Mouse (Mus musculus): ENCODE results near the gene Ly75. TPM values are rescaled to one million over a fixed set of nuclear protein-coding genes. Genes with fewer than 3 reads are reported as not detected.

Gene Ly75
- total and polyA plus RNA-seq, 3 experiments, result 0.15 to 16.0 (median 12.5) TPM

DNA sequence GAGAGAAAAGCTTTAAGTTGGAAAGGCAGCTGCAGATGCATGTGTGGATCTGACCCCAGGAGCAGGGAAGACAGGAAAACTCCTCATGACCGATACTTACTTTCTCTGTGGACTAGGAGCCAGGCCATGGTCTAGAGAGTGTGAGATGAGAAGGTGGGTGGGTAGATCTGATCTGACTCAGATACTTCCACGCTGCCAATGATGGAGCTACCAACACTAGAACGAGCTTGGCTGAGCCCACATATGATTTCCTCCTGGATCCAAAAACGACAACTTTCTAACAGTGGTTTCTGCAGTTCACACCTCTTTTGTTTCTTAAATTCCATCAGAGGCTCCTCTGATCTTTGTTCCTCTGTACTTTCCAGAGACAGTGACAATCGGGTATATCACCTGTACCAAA, 18.6 kb upstream of the Ly75 start:
- TF ChIP-seq POLR2AphosphoS5 (IDR thresholded peaks at IDR 0.05; ENCODE audit: insufficient replicate concordance, low read depth, low read length) (no peak), TAL1 (conservative IDR thresholded peaks at IDR 0.05; ENCODE audit: low read depth, low read length) (no peak), GATA2 (IDR thresholded peaks at IDR 0.05; ENCODE audit: borderline replicate concordance, low read depth, low read length) (no peak), CTCF (IDR thresholded peaks at IDR 0.05; ENCODE audit: low read depth, low read length) (no peak), GATA1 (IDR thresholded peaks at IDR 0.05; ENCODE audit: borderline replicate concordance, low read length) (no peak)
- peaks cover 19% of the 10 kb centered on the region for H3K4me1 ChIP-seq (ENCODE audit: insufficient read depth, low read depth, low read length)
- no peaks in the 10 kb centered on the region for H3K9me3 ChIP-seq (replicated peaks)
- no peak overlapping the region for H3K4me3 ChIP-seq (ENCODE audit: low read depth, low read length)
- no peak for ATAC-seq (ENCODE audit: extremely low read depth, insufficient number of reproducible peaks, low FRiP score, poor library complexity, severe bottlenecking)
- peaks cover 7% of the 10 kb centered on the region for H3K27me3 ChIP-seq (ENCODE audit: insufficient read depth, low read length)
- DNase-seq (ENCODE audit: low spot score), result no peak
- no peaks in the 10 kb centered on the region for H3K36me3 ChIP-seq (replicated peaks)

DNA sequence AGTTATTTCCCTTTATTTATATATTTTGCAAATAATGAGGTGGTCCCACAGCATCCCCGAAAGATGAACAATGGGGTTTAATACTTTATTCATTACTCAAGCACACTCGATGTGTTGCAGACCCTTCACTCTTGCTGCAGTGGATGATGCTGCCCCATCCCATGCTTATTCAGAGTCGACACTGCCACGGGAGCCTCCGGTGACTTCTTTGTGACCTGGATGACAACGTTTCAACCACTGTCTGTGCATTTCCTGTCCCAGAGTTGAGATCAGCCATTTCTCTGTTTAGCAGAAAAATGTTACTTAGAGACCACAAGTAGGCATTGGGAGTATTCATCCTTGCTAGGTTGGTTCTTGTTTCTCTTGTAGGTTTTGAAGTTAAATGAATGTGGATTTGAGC, 10.7 kb upstream of the Ly75 start:
- H3K4me3 ChIP-seq (ENCODE audit: low read depth, low read length), result no peak overlapping the region
- H3K4me1 ChIP-seq (ENCODE audit: insufficient read depth, low read depth, low read length), result peaks cover 5% of the 10 kb centered on the region; the same call in 1 of the 2 replicates
- no peak for ATAC-seq (ENCODE audit: extremely low read depth, insufficient number of reproducible peaks, low FRiP score, poor library complexity, severe bottlenecking)
- H3K27me3 ChIP-seq (ENCODE audit: insufficient read depth, low read length), result no peaks in the 10 kb centered on the region
- DNase-seq (ENCODE audit: low spot score), result no peak
- no peaks in the 10 kb centered on the region for H3K9me3 ChIP-seq (replicated peaks)
- no peaks in the 10 kb centered on the region for H3K36me3 ChIP-seq (replicated peaks)
- TF ChIP-seq GATA2 (IDR thresholded peaks at IDR 0.05; ENCODE audit: borderline replicate concordance, low read depth, low read length) (no peak), POLR2AphosphoS5 (IDR thresholded peaks at IDR 0.05; ENCODE audit: insufficient replicate concordance, low read depth, low read length) (no peak), CTCF (IDR thresholded peaks at IDR 0.05; ENCODE audit: low read depth, low read length) (no peak), TAL1 (conservative IDR thresholded peaks at IDR 0.05; ENCODE audit: low read depth, low read length) (no peak), GATA1 (IDR thresholded peaks at IDR 0.05; ENCODE audit: borderline replicate concordance, low read length) (no peak)

DNA sequence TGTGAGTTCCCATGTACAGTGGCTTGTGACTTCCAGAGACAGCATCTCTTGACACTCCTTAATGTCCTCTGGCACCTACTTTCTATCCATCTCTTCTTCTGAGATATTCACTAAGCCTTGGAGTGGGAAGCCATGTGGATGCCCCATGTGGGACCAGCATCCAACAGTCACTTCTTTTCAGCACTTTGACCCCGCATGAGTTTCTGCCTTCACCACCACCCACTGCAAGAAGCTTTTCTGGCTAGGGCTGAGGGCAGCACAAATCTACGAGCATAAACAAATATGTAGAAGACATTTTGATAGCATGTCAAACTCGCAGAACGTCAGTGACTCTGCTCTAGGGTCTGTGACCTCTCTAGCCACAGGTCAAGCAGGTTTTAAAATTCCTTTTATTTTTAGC, 9.2 kb upstream of the Ly75 start:
- no peaks in the 10 kb centered on the region for H3K9me3 ChIP-seq (replicated peaks)
- H3K36me3 ChIP-seq (replicated peaks), result no peaks in the 10 kb centered on the region
- DNase-seq (ENCODE audit: low spot score) (no peak), ATAC-seq (ENCODE audit: extremely low read depth, insufficient number of reproducible peaks, low FRiP score, poor library complexity, severe bottlenecking) (no peak)
- H3K4me3 ChIP-seq (ENCODE audit: low read depth, low read length), result no peak overlapping the region
- no peaks in the 10 kb centered on the region for H3K27me3 ChIP-seq (ENCODE audit: insufficient read depth, low read length)
- H3K4me1 ChIP-seq (ENCODE audit: insufficient read depth, low read depth, low read length), result peaks cover 5% of the 10 kb centered on the region; the same call in 1 of the 2 replicates
- TF ChIP-seq CTCF (IDR thresholded peaks at IDR 0.05; ENCODE audit: low read depth, low read length), result no peak
- TF ChIP-seq POLR2AphosphoS5 (IDR thresholded peaks at IDR 0.05; ENCODE audit: insufficient replicate concordance, low read depth, low read length), result no peak
- TF ChIP-seq GATA2 (IDR thresholded peaks at IDR 0.05; ENCODE audit: borderline replicate concordance, low read depth, low read length), result no peak
- TF ChIP-seq GATA1 (IDR thresholded peaks at IDR 0.05; ENCODE audit: borderline replicate concordance, low read length), result no peak
- TF ChIP-seq TAL1 (conservative IDR thresholded peaks at IDR 0.05; ENCODE audit: low read depth, low read length), result no peak

DNA sequence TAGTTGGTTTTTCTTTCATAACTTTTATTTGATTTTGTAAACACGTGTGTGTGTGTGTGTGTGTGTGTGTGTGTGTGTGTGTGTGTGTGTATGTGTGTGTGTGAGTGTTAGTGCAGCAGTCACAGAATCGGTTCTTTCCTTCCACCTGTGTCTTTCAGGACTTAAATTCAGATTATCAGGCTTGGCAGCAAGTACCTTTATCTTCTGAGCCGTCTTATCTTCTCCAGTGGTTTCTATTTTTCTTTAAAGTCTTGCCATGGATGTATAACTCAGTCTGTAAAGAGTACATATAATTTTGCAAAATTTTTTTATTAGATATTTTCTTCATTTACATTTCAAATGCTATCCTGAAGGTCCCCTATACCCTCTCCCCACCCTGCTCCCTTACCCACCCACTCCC, 4.3 kb upstream of the Ly75 start:
- TF ChIP-seq POLR2AphosphoS5 (IDR thresholded peaks at IDR 0.05; ENCODE audit: insufficient replicate concordance, low read depth, low read length), result no peak
- no peak for TF ChIP-seq CTCF (IDR thresholded peaks at IDR 0.05; ENCODE audit: low read depth, low read length)
- TF ChIP-seq GATA1 (IDR thresholded peaks at IDR 0.05; ENCODE audit: borderline replicate concordance, low read length), result no peak
- no peak for TF ChIP-seq GATA2 (IDR thresholded peaks at IDR 0.05; ENCODE audit: borderline replicate concordance, low read depth, low read length)
- no peak for TF ChIP-seq TAL1 (conservative IDR thresholded peaks at IDR 0.05; ENCODE audit: low read depth, low read length)
- H3K4me1 ChIP-seq (ENCODE audit: insufficient read depth, low read depth, low read length), result peaks cover 35% of the 10 kb centered on the region
- H3K4me3 ChIP-seq (ENCODE audit: low read depth, low read length), result no peak overlapping the region
- no peaks in the 10 kb centered on the region for H3K9me3 ChIP-seq (replicated peaks)
- no peak for ATAC-seq (ENCODE audit: extremely low read depth, insufficient number of reproducible peaks, low FRiP score, poor library complexity, severe bottlenecking)
- H3K27me3 ChIP-seq (ENCODE audit: insufficient read depth, low read length), result peaks cover 4% of the 10 kb centered on the region; the same call in 1 of the 2 replicates
- H3K36me3 ChIP-seq (replicated peaks), result no peaks in the 10 kb centered on the region
- no peak for DNase-seq (ENCODE audit: low spot score)

DNA sequence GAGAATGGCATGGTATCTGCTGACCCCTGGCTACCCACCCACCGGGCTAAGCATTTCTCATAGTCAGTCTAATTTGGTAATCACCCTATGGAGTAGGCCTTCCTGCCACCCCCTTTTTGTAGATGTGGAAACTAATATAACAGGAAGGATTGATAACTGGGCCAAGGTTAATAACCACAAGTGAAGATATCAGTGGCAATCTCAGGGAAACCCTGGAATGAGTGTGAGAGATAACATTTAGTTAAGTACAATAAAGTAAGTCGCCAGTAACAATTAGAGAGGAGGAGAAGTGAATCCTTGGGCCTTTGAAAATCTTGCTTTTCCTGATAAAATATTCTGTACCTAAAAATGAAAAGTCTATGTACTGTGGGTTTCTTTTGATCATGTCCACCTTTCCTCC, 3.7 kb upstream of the Ly75 start:
- Histone ChIP-seq H3K4me1 (ENCODE audit: insufficient read depth, low read depth, low read length) (peaks cover 38% of the 10 kb centered on the region), H3K4me3 (ENCODE audit: low read depth, low read length) (no peak overlapping the region), H3K27me3 (ENCODE audit: insufficient read depth, low read length) (peaks cover 4% of the 10 kb centered on the region; the same call in 1 of the 2 replicates), H3K36me3 (replicated peaks) (no peaks in the 10 kb centered on the region), H3K9me3 (replicated peaks) (no peaks in the 10 kb centered on the region)
- no peak for DNase-seq (ENCODE audit: low spot score)
- ATAC-seq (ENCODE audit: extremely low read depth, insufficient number of reproducible peaks, low FRiP score, poor library complexity, severe bottlenecking), result no peak
- TF ChIP-seq GATA1 (IDR thresholded peaks at IDR 0.05; ENCODE audit: borderline replicate concordance, low read length), result no peak
- no peak for TF ChIP-seq GATA2 (IDR thresholded peaks at IDR 0.05; ENCODE audit: borderline replicate concordance, low read depth, low read length)
- TF ChIP-seq CTCF (IDR thresholded peaks at IDR 0.05; ENCODE audit: low read depth, low read length), result no peak
- no peak for TF ChIP-seq TAL1 (conservative IDR thresholded peaks at IDR 0.05; ENCODE audit: low read depth, low read length)
- TF ChIP-seq POLR2AphosphoS5 (IDR thresholded peaks at IDR 0.05; ENCODE audit: insufficient replicate concordance, low read depth, low read length), result no peak

DNA sequence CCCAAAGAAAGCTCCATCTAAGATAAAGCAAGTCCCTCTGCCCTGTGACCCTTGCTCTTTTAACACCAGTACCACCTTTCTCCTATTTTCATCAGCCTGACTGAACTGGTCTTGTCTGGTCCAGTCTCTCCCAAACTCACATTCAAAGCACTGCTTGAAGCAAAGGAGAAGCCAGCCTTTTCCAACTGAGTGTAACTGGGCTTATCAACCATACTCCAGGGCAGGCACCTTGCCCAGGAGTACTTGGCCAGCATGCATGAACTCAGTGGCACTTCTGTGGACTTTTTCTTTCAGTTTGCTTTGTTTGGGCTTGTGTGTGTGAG, 1.6 kb upstream of the Ly75 start:
- H3K9me3 ChIP-seq (replicated peaks), result no peaks in the 10 kb centered on the region
- H3K4me1 ChIP-seq (ENCODE audit: insufficient read depth, low read depth, low read length), result peaks cover 33% of the 10 kb centered on the region
- peaks cover 4% of the 10 kb centered on the region; the same call in 1 of the 2 replicates for H3K27me3 ChIP-seq (ENCODE audit: insufficient read depth, low read length)
- H3K4me3 ChIP-seq (ENCODE audit: low read depth, low read length), result no peak overlapping the region
- ATAC-seq (ENCODE audit: extremely low read depth, insufficient number of reproducible peaks, low FRiP score, poor library complexity, severe bottlenecking), result no peak
- no peaks in the 10 kb centered on the region for H3K36me3 ChIP-seq (replicated peaks)
- DNase-seq (ENCODE audit: low spot score), result no peak
- TF ChIP-seq GATA2 (IDR thresholded peaks at IDR 0.05; ENCODE audit: borderline replicate concordance, low read depth, low read length) (no peak), CTCF (IDR thresholded peaks at IDR 0.05; ENCODE audit: low read depth, low read length) (no peak), POLR2AphosphoS5 (IDR thresholded peaks at IDR 0.05; ENCODE audit: insufficient replicate concordance, low read depth, low read length) (no peak), GATA1 (IDR thresholded peaks at IDR 0.05; ENCODE audit: borderline replicate concordance, low read length) (no peak), TAL1 (conservative IDR thresholded peaks at IDR 0.05; ENCODE audit: low read depth, low read length) (no peak)
